Mouse (Mus musculus) erythroid progenitor cell, adult 5-6 weeks (primary cell): ENCODE results near the gene Akap5. TPM values are rescaled to one million over a fixed set of nuclear protein-coding genes. Genes with fewer than 3 reads are reported as not detected.

ENCODE experiments used
- total RNA-seq, 2 experiments: library from RNA; stranded (forward) in 1 of 2; stranded (reverse) in 1 of 2; fragments of 150-400 nt in 1 of 2; fragments of 186-747, 209-891 nt in 1 of 2; gene quantifications; 2 replicates each; pipeline versions ENCODE4 v1.2.3 to v1.2.4; 2015 to 2017; ENCODE audit warnings: low replicate concordance in 2 of 2

Gene Akap5
- total RNA-seq, 2 experiments from 2014 or later: not detected

Other genes with a start within 250 kb of the Akap5 start
- gene Esr2, start 147.6 kb upstream of the Akap5 start, total RNA-seq (2015; ENCODE audit: low replicate concordance): not detected in 2 replicates
- gene Esr2, start 147.6 kb upstream of the Akap5 start, total RNA-seq (2017; ENCODE audit: low replicate concordance): not detected in 2 replicates
- gene Tex21, start 78.1 kb upstream of the Akap5 start, total RNA-seq (2015; ENCODE audit: low replicate concordance): not detected in 2 replicates
- not detected in 2 replicates for gene Tex21, start 78.1 kb upstream of the Akap5 start, total RNA-seq (2017; ENCODE audit: low replicate concordance)
- gene Mthfd1, start 69.6 kb upstream of the Akap5 start, total RNA-seq (2015; ENCODE audit: low replicate concordance): 27.2 and 36.0 TPM in 2 replicates
- 20.8 and 32.0 TPM in 2 replicates for gene Mthfd1, start 69.6 kb upstream of the Akap5 start, total RNA-seq (2017; ENCODE audit: low replicate concordance)
- gene Zbtb25, start 44.7 kb downstream of the Akap5 start, total RNA-seq (2015; ENCODE audit: low replicate concordance): 11.9 and 43.6 TPM in 2 replicates
- gene Zbtb25, start 44.7 kb downstream of the Akap5 start, total RNA-seq (2017; ENCODE audit: low replicate concordance): 4.0 and 8.6 TPM in 2 replicates
- gene Zbtb1, start 45.4 kb downstream of the Akap5 start, total RNA-seq (2015; ENCODE audit: low replicate concordance): 9.7 and 10.9 TPM in 2 replicates
- 8.6 and 9.5 TPM in 2 replicates for gene Zbtb1, start 45.4 kb downstream of the Akap5 start, total RNA-seq (2017; ENCODE audit: low replicate concordance)
- gene Hspa2, start 79.3 kb downstream of the Akap5 start, total RNA-seq (2015; ENCODE audit: low replicate concordance): 1.7 TPM in 1 of 2 replicates, not detected in the other
- gene Hspa2, start 79.3 kb downstream of the Akap5 start, total RNA-seq (2017; ENCODE audit: low replicate concordance): 3.2 and 3.3 TPM in 2 replicates
- gene Ppp1r36, start 92.6 kb downstream of the Akap5 start, total RNA-seq (2015; ENCODE audit: low replicate concordance): not detected in 2 replicates
- not detected in 2 replicates for gene Ppp1r36, start 92.6 kb downstream of the Akap5 start, total RNA-seq (2017; ENCODE audit: low replicate concordance)
- 1.8 and 4.6 TPM in 2 replicates for gene Plekhg3, start 206.0 kb downstream of the Akap5 start, total RNA-seq (2015; ENCODE audit: low replicate concordance)
- gene Plekhg3, start 206.0 kb downstream of the Akap5 start, total RNA-seq (2017; ENCODE audit: low replicate concordance): 2.4 and 3.4 TPM in 2 replicates